Mouse (Mus musculus) forebrain, embryonic 11.5 days (tissue): ENCODE data around the gene Aspa. TPM values are rescaled to one million over a fixed set of nuclear protein-coding genes. Genes with fewer than 3 reads are reported as not detected.

Experiments used
- ATAC-seq: fragments of 200-750 bp; cut with Nextera tagmentation; replicated peaks from 2 replicates; pipeline ENCODE4 v1.8.0; 2017; ENCODE audit warnings: moderate TSS enrichment; ENCODE audit not compliant: low FRiP score
- DNase-seq: peaks from one replicate; pipeline ENCODE4 v3.0.0-alpha.2; 2017; ENCODE audit warnings: low spot score
- H3K27ac ChIP-seq: fragments of 300-500 bp; sonication (generic); 2 replicates; pipeline ENCODE4 v1.5.1; 2014; ENCODE audit warnings: low read depth, low read length
- H3K27me3 ChIP-seq: fragments of 300-500 bp; sonication (generic); 2 replicates; pipeline ENCODE4 v1.6.1; 2014; ENCODE audit warnings: mild to moderate bottlenecking, low read length, mixed read lengths; ENCODE audit not compliant: control insufficient read depth, insufficient read depth
- H3K36me3 ChIP-seq: fragments of 300-500 bp; sonication (generic); 2 replicates; pipeline ENCODE4 v1.6.1; 2014; ENCODE audit warnings: mild to moderate bottlenecking, low read length, moderate library complexity, mixed read lengths; ENCODE audit not compliant: control insufficient read depth, insufficient read depth
- H3K4me1 ChIP-seq: fragments of 300-500 bp; sonication (generic); replicated peaks from 2 replicates; pipeline ENCODE4 v1.6.1; 2014; ENCODE audit warnings: low read length, mixed read lengths; ENCODE audit not compliant: control insufficient read depth, insufficient read depth
- H3K4me2 ChIP-seq: fragments of 300-500 bp; sonication (generic); 2 replicates; pipeline ENCODE4 v1.6.1; 2014; ENCODE audit warnings: low read depth, mild to moderate bottlenecking, low read length, moderate library complexity, mixed read lengths; ENCODE audit not compliant: severe bottlenecking
- H3K4me3 ChIP-seq: fragments of 300-500 bp; sonication (generic); 2 replicates; pipeline ENCODE4 v1.5.1; 2014; ENCODE audit warnings: low read depth, low read length
- H3K9ac ChIP-seq: fragments of 300-500 bp; sonication (generic); 2 replicates; pipeline ENCODE4 v1.6.1; 2014; ENCODE audit warnings: low read length
- H3K9me3 ChIP-seq: fragments of 300-500 bp; sonication (generic); 2 replicates; pipeline ENCODE4 v1.6.1; 2016; ENCODE audit warnings: low read length, mixed read lengths; ENCODE audit not compliant: control insufficient read depth
- WGBS: fragments of 180-500 bp; shearing (Covaris S2); extraction: QIAGEN DNeasy Blood & Tissue Kit; methylation state at CpG from one replicate; pipeline ENCODE4 v1.1.7; 2014; 5-methylcytosine and 5-hydroxymethylcytosine counted together
- polyA plus RNA-seq: library from polyadenylated mRNA; unstranded; fragments of >200 nt; fragmentation: Nextera tagmentation; extraction: Ambion mirVana; gene quantifications from 2 replicates; pipeline ENCODE4 v1.2.1, GENCODE M21; 2014

Gene Aspa
- polyA plus RNA-seq, 1 experiment from 2014 or later = 0.12 TPM

- no peaks in the 10 kb centered on the region for H3K27me3 ChIP-seq
- DNase-seq (no peak), ATAC-seq (no peak)
- WGBS = 79% methylated on average over 5 of the region's 5 CpGs
- no peaks in the 10 kb centered on the region for H3K9me3 ChIP-seq
- no peak overlapping the region for H3K27ac ChIP-seq
- H3K9ac ChIP-seq = no peak overlapping the region
- no peaks in the 10 kb centered on the region for H3K36me3 ChIP-seq
- no peak overlapping the region for H3K4me2 ChIP-seq
- H3K4me3 ChIP-seq = no peak overlapping the region
- no peaks in the 10 kb centered on the region for H3K4me1 ChIP-seq
Observed at GRCm38 (mm10) chr11:73280710-73281109, 48.7 kb downstream of the Aspa start.

- H3K4me2 ChIP-seq = no peak overlapping the region
- no peaks in the 10 kb centered on the region for H3K36me3 ChIP-seq
- no peak overlapping the region for H3K27ac ChIP-seq
- 28% methylated on average over 2 of the region's 2 CpGs for WGBS
- H3K9me3 ChIP-seq = no peaks in the 10 kb centered on the region
- H3K4me3 ChIP-seq = no peak overlapping the region
- H3K9ac ChIP-seq = no peak overlapping the region
- H3K4me1 ChIP-seq = no peaks in the 10 kb centered on the region
- H3K27me3 ChIP-seq = no peaks in the 10 kb centered on the region
- DNase-seq = no peak
- ATAC-seq = no peak
Observed at GRCm38 (mm10) chr11:73274821-73275220, 54.6 kb downstream of the Aspa start.

GRCm38 (mm10) chr11:73267267-73267666 is 62.1 kb downstream of the Aspa start, which contains the start of gene Trpv3:
Gene Trpv3, plus strand, starts transcription at chr11:73267388.
- H3K9me3 ChIP-seq = no peaks in the 10 kb centered on the region
- H3K27me3 ChIP-seq = no peaks in the 10 kb centered on the region
- H3K27ac ChIP-seq = no peak within 1 kb of the TSS
- no peak within 1 kb of the TSS for H3K9ac ChIP-seq
- DNase-seq (no peak), ATAC-seq (no peak)
- no peaks in the 10 kb centered on the region for H3K36me3 ChIP-seq
- H3K4me1 ChIP-seq = no peaks in the 10 kb centered on the region
- no peak within 1 kb of the TSS for H3K4me3 ChIP-seq
- H3K4me2 ChIP-seq = no peak within 1 kb of the TSS
- 94% methylated on average over 7 of the region's 7 CpGs for WGBS

GRCm38 (mm10) chr11:73261385-73261784 is 68.0 kb downstream of the Aspa start:
- Histone ChIP-seq H3K4me3 (no peak overlapping the region), H3K9me3 (no peaks in the 10 kb centered on the region), H3K27ac (no peak overlapping the region), H3K9ac (no peak overlapping the region), H3K27me3 (no peaks in the 10 kb centered on the region), H3K4me2 (no peak overlapping the region), H3K36me3 (no peaks in the 10 kb centered on the region), H3K4me1 (no peaks in the 10 kb centered on the region)
- WGBS = 91% methylated on average over 1 of the region's 1 CpGs
- ATAC-seq (no peak), DNase-seq (no peak)

- no peak for ATAC-seq
- 62% methylated on average over 3 of the region's 3 CpGs for whole genome bisulfite sequencing
Observed at GRCm38 (mm10) chr11:73260457-73260856, 68.9 kb downstream of the Aspa start.

GRCm38 (mm10) chr11:73258664-73259063 is 70.7 kb downstream of the Aspa start:
- H3K4me3 ChIP-seq = no peak overlapping the region
- ATAC-seq = no peak
- no peak overlapping the region for H3K9ac ChIP-seq
- DNase-seq = no peak
- no peaks in the 10 kb centered on the region for H3K9me3 ChIP-seq
- H3K27me3 ChIP-seq = no peaks in the 10 kb centered on the region
- no peaks in the 10 kb centered on the region for H3K36me3 ChIP-seq
- no peaks in the 10 kb centered on the region for H3K4me1 ChIP-seq
- no peak overlapping the region for H3K4me2 ChIP-seq
- no peak overlapping the region for H3K27ac ChIP-seq

More at GRCm38 (mm10) chr11:73260457-73260856, 68.9 kb downstream of the Aspa start:
- H3K4me3 ChIP-seq = no peak overlapping the region
- H3K36me3 ChIP-seq = no peaks in the 10 kb centered on the region
- no peak for DNase-seq
- H3K9me3 ChIP-seq = no peaks in the 10 kb centered on the region
- H3K4me1 ChIP-seq = no peaks in the 10 kb centered on the region
- no peaks in the 10 kb centered on the region for H3K27me3 ChIP-seq
- H3K9ac ChIP-seq = no peak overlapping the region
- no peak overlapping the region for H3K4me2 ChIP-seq
- no peak overlapping the region for H3K27ac ChIP-seq

- DNase-seq = no peak
- Histone ChIP-seq H3K36me3 (no peaks in the 10 kb centered on the region), H3K4me1 (no peaks in the 10 kb centered on the region), H3K4me3 (no peak overlapping the region), H3K9me3 (no peaks in the 10 kb centered on the region), H3K27me3 (no peaks in the 10 kb centered on the region), H3K4me2 (no peak overlapping the region), H3K9ac (no peak overlapping the region), H3K27ac (no peak overlapping the region)
- ATAC-seq = no peak
- WGBS = 85% methylated on average over 4 of the region's 4 CpGs
Observed at GRCm38 (mm10) chr11:73257362-73257945, 71.9 kb downstream of the Aspa start.

Other genes with a start within 250 kb of the Aspa start
- 0.36 and 0.64 TPM in 2 replicates for gene Itgae, start 239.0 kb downstream of the Aspa start, polyA plus RNA-seq
- 22.0 and 23.6 TPM in 2 replicates for gene Haspin, start 191.3 kb downstream of the Aspa start, polyA plus RNA-seq
- 0.12 TPM in 1 of 2 replicates, not detected in the other for gene P2rx5, start 169.2 kb downstream of the Aspa start, polyA plus RNA-seq
- 122 and 135 TPM in 2 replicates for gene Emc6, start 152.6 kb downstream of the Aspa start, polyA plus RNA-seq
- gene Tax1bp3, start 152.5 kb downstream of the Aspa start, polyA plus RNA-seq = 157 and 171 TPM in 2 replicates
- gene Ctns, start 130.6 kb downstream of the Aspa start, polyA plus RNA-seq = 19.7 and 19.8 TPM in 2 replicates
- 0.72 and 1.0 TPM in 2 replicates for gene Shpk, start 130.1 kb downstream of the Aspa start, polyA plus RNA-seq
- not detected in 2 replicates for gene Trpv1, start 95.3 kb downstream of the Aspa start, polyA plus RNA-seq
- not detected in 2 replicates for gene Trpv3, start 62.2 kb downstream of the Aspa start, polyA plus RNA-seq
- gene Gm49340, start 145 bp upstream of the Aspa start, polyA plus RNA-seq = not detected in 2 replicates
- not detected in 2 replicates for gene Spata22, start 145 bp upstream of the Aspa start, polyA plus RNA-seq
- gene Olfr20, start 21.2 kb upstream of the Aspa start, polyA plus RNA-seq = not detected in 2 replicates
- not detected in 2 replicates for gene Olfr376, start 41.6 kb upstream of the Aspa start, polyA plus RNA-seq
- not detected in 2 replicates for gene Olfr1, start 70.0 kb upstream of the Aspa start, polyA plus RNA-seq
- not detected in 2 replicates for gene Olfr378, start 98.9 kb upstream of the Aspa start, polyA plus RNA-seq
- not detected in 2 replicates for gene Olfr380, start 127.9 kb upstream of the Aspa start, polyA plus RNA-seq
- not detected in 2 replicates for gene Olfr381, start 162.0 kb upstream of the Aspa start, polyA plus RNA-seq
- gene Olfr382, start 187.6 kb upstream of the Aspa start, polyA plus RNA-seq = not detected in 2 replicates